Mouse (Mus musculus) MEL (cell line): ENCODE measurements at regions not wholly inside any gene's neighbourhood (a gene's known extent, or its start where the extent isn't known, plus 50 kb on each side); places are given as distances from the start of the nearest gene placed in this dataset.

Source experiments
- DNase-seq: peaks from one replicate; pipeline ENCODE4 v3.0.0; 2011; ENCODE audit warnings: low read depth, low spot score
- H3K27ac ChIP-seq: 2 replicates; pipeline ENCODE4 v1.5.1; 2012; ENCODE audit warnings: low read depth, mild to moderate bottlenecking, control low read depth, low read length, moderate library complexity; ENCODE audit not compliant: control insufficient read depth
- H3K27me3 ChIP-seq, 2 experiments: fragments of 150-350 bp in 1 of 2; sonication (generic) in 1 of 2; 2 replicates each; pipeline ENCODE4 v1.6.1; 2012; ENCODE audit warnings: low read length in 2 of 2, mild to moderate bottlenecking in 2 of 2, improper control_type of control experiment in 1 of 2, moderate library complexity in 1 of 2; ENCODE audit not compliant: insufficient read depth in 2 of 2, control insufficient read depth in 1 of 2
- H3K36me3 ChIP-seq, 2 experiments: 2 replicates each; pipeline ENCODE4 v1.6.1; 2012 to 2014; ENCODE audit warnings: low read length in 2 of 2, improper control_type of control experiment in 1 of 2, inconsistent platforms in 1 of 2, mild to moderate bottlenecking in 1 of 2; ENCODE audit not compliant: insufficient read depth in 2 of 2, control insufficient read depth in 1 of 2
- H3K4me1 ChIP-seq, 2 experiments: fragments of 150-350 bp in 1 of 2; sonication (generic) in 1 of 2; 2 replicates each; pipeline ENCODE4 v1.6.1; 2012; ENCODE audit warnings: low read length in 2 of 2, improper control_type of control experiment in 1 of 2, mild to moderate bottlenecking in 1 of 2; ENCODE audit not compliant: insufficient read depth in 2 of 2, control insufficient read depth in 1 of 2
- H3K4me3 ChIP-seq, 2 experiments: fragments of 150-350 bp in 1 of 2; sonication (generic) in 1 of 2; 2 replicates each; pipeline ENCODE4 v1.5.1; 2012; ENCODE audit warnings: low read depth in 2 of 2, low read length in 2 of 2, mild to moderate bottlenecking in 2 of 2, moderate library complexity in 2 of 2, control low read depth in 1 of 2, improper control_type of control experiment in 1 of 2; ENCODE audit not compliant: control insufficient read depth in 1 of 2, insufficient read depth in 1 of 2
- H3K79me2 ChIP-seq: 2 replicates; pipeline ENCODE4 v1.6.1; 2012; ENCODE audit warnings: mild to moderate bottlenecking, low read length, moderate library complexity; ENCODE audit not compliant: control insufficient read depth, poor library complexity, insufficient read depth
- H3K9ac ChIP-seq: 2 replicates; pipeline ENCODE4 v1.6.1; 2012; ENCODE audit warnings: low read depth, mild to moderate bottlenecking, control low read depth, low read length, moderate library complexity; ENCODE audit not compliant: control insufficient read depth, poor library complexity, severe bottlenecking
- H3K9me3 ChIP-seq: fragments of 150-350 bp; sonication (generic); replicated peaks from 2 replicates; pipeline ENCODE4 v1.6.1; 2012; ENCODE audit warnings: mild to moderate bottlenecking, low read length, improper control_type of control experiment, moderate library complexity; ENCODE audit not compliant: insufficient read depth
- CTCF ChIP-seq, 3 experiments: IDR thresholded peaks in 2 of 3; conservative IDR thresholded peaks in 1 of 3; 2 replicates each; pipeline ENCODE4 v1.5.1; 2011 to 2012; ENCODE audit warnings: low read length in 3 of 3, low read depth in 2 of 3, mild to moderate bottlenecking in 2 of 3, improper control_type of control experiment in 1 of 3, inconsistent platforms in 1 of 3, mixed read lengths in 1 of 3, moderate library complexity in 1 of 3; ENCODE audit not compliant: control insufficient read depth in 1 of 3, insufficient read depth in 1 of 3, poor library complexity in 1 of 3, severe bottlenecking in 1 of 3
- E2F4 ChIP-seq: IDR thresholded peaks from 2 replicates; pipeline ENCODE4 v1.6.1; 2011; ENCODE audit warnings: low read depth, low read length, improper control_type of control experiment, borderline replicate concordance
- ETS1 ChIP-seq: IDR thresholded peaks from 2 replicates; pipeline ENCODE4 v1.6.1; 2012; ENCODE audit warnings: low read depth, mild to moderate bottlenecking, inconsistent platforms, low read length, improper control_type of control experiment, moderate library complexity
- GABPA ChIP-seq: IDR thresholded peaks from 2 replicates; pipeline ENCODE4 v1.6.1; 2012; ENCODE audit warnings: low read depth, mild to moderate bottlenecking, inconsistent platforms, low read length, improper control_type of control experiment, moderate library complexity
- GATA1 ChIP-seq: IDR thresholded peaks from 2 replicates; pipeline ENCODE4 v1.6.1; 2011; ENCODE audit warnings: low read depth, low read length, improper control_type of control experiment
- HCFC1 ChIP-seq: IDR thresholded peaks from 2 replicates; pipeline ENCODE4 v1.6.1; 2012; ENCODE audit warnings: low read depth, mild to moderate bottlenecking, inconsistent platforms, low read length, improper control_type of control experiment, moderate library complexity
- JUND ChIP-seq: IDR thresholded peaks from 2 replicates; pipeline ENCODE4 v1.6.1; 2011; ENCODE audit warnings: low read depth, mild to moderate bottlenecking, improper control_type of control experiment, low read length
- MXI1 ChIP-seq: IDR thresholded peaks from 2 replicates; pipeline ENCODE4 v1.6.1; 2011; ENCODE audit warnings: mild to moderate bottlenecking, low read depth, low read length, improper control_type of control experiment
- MYB ChIP-seq: IDR thresholded peaks from 2 replicates; pipeline ENCODE4 v1.6.1; 2011; ENCODE audit warnings: mild to moderate bottlenecking, low read depth, low read length, improper control_type of control experiment
- NRF1 ChIP-seq: IDR thresholded peaks from 2 replicates; pipeline ENCODE4 v1.6.1; 2014; ENCODE audit warnings: low read depth, mild to moderate bottlenecking, inconsistent platforms, low read length, improper control_type of control experiment, moderate library complexity; ENCODE audit not compliant: poor library complexity, insufficient read depth, severe bottlenecking
- POLR2A ChIP-seq, 2 experiments: IDR thresholded peaks; 2 replicates each; pipeline ENCODE4 v1.6.1; 2011 to 2012; ENCODE audit warnings: low read length in 2 of 2, mild to moderate bottlenecking in 2 of 2, control low read depth in 1 of 2, improper control_type of control experiment in 1 of 2, low read depth in 1 of 2, moderate library complexity in 1 of 2; ENCODE audit not compliant: control insufficient read depth in 1 of 2, insufficient read depth in 1 of 2, poor library complexity in 1 of 2
- POLR2AphosphoS2 ChIP-seq: IDR thresholded peaks from 2 replicates; pipeline ENCODE4 v1.6.1; 2011; ENCODE audit warnings: low read length, improper control_type of control experiment
- POLR2AphosphoS5 ChIP-seq: IDR thresholded peaks from 2 replicates; pipeline ENCODE4 v1.6.1; 2012; ENCODE audit warnings: low read depth, borderline replicate concordance, mild to moderate bottlenecking, inconsistent platforms, low read length, moderate library complexity, mixed read lengths
- RAD21 ChIP-seq: IDR thresholded peaks from 2 replicates; pipeline ENCODE4 v1.6.1; 2011; ENCODE audit warnings: mild to moderate bottlenecking, low read depth, low read length, improper control_type of control experiment
- SMC3 ChIP-seq: IDR thresholded peaks from 2 replicates; pipeline ENCODE4 v1.6.1; 2011; ENCODE audit warnings: low read depth, low read length, improper control_type of control experiment
- TAL1 ChIP-seq: IDR thresholded peaks from 2 replicates; pipeline ENCODE4 v1.6.1; 2012; ENCODE audit warnings: mild to moderate bottlenecking, inconsistent platforms, low read length, moderate library complexity, mixed read lengths
- TBP ChIP-seq: IDR thresholded peaks from 2 replicates; pipeline ENCODE4 v1.8.0; 2011; ENCODE audit warnings: low read depth, low read length, improper control_type of control experiment
- TCF12 ChIP-seq: IDR thresholded peaks from 2 replicates; pipeline ENCODE4 v1.6.1; 2014; ENCODE audit warnings: low read depth, mild to moderate bottlenecking, inconsistent platforms, low read length, improper control_type of control experiment, moderate library complexity
- UBTF ChIP-seq: IDR thresholded peaks from 2 replicates; pipeline ENCODE4 v1.6.1; 2012; ENCODE audit warnings: low read depth, mild to moderate bottlenecking, inconsistent platforms, low read length, improper control_type of control experiment, moderate library complexity, borderline replicate concordance; ENCODE audit not compliant: insufficient read depth
- USF2 ChIP-seq, 2 experiments: IDR thresholded peaks; 2 replicates each; pipeline ENCODE4 v1.6.1; 2011 to 2012; ENCODE audit warnings: improper control_type of control experiment in 2 of 2, low read length in 2 of 2, borderline replicate concordance in 1 of 2, inconsistent platforms in 1 of 2, low read depth in 1 of 2, mild to moderate bottlenecking in 1 of 2; ENCODE audit not compliant: insufficient read depth in 1 of 2

- Histone ChIP-seq H3K4me1 (no peaks in the 10 kb centered on the region), H3K79me2 (no peaks in the 10 kb centered on the region), H3K27ac (no peak overlapping the region), H3K4me3 (no peak overlapping the region), H3K9ac (no peak overlapping the region), H3K36me3 (no peaks in the 10 kb centered on the region), H3K27me3 (no peaks in the 10 kb centered on the region), H3K9me3 (no peaks in the 10 kb centered on the region)
- TF ChIP-seq NRF1 (no peak), TAL1 (no peak), POLR2AphosphoS5 (no peak), RAD21 (no peak)
- DNase-seq = no peak
Observed at GRCm38 (mm10) chr2:178990959-178991358, 451.3 kb upstream of the Cdh4 start.

GRCm38 (mm10) chr2:178992334-178993116, 449.7 kb upstream of the Cdh4 start:
- Histone ChIP-seq H3K36me3 (no peaks in the 10 kb centered on the region), H3K27me3 (no peaks in the 10 kb centered on the region), H3K4me3 (no peak overlapping the region), H3K79me2 (no peaks in the 10 kb centered on the region), H3K9me3 (no peaks in the 10 kb centered on the region)
- TF ChIP-seq TCF12 (no peak), POLR2AphosphoS5 (no peak), ETS1 (no peak), SMC3 (no peak), TBP (no peak), POLR2AphosphoS2 (no peak), UBTF (no peak), USF2 (IDR thresholded peaks at IDR 0.05; ENCODE audit: borderline replicate concordance in 1 of 2, insufficient read depth in 1 of 2, low read depth in 1 of 2, low read length in 2 of 2) (no peak), CTCF (IDR thresholded peaks at IDR 0.05 in 2 of 3, conservative IDR thresholded peaks at IDR 0.05 in 1 of 3; ENCODE audit: control insufficient read depth in 1 of 3, insufficient read depth in 1 of 3, low read depth in 2 of 3, low read length in 3 of 3, poor library complexity in 1 of 3, severe bottlenecking in 1 of 3) (no peak), MYB (no peak)
- TF ChIP-seq, all 39 proteins: peak for 0
- no peak for DNase-seq
- H3K27ac ChIP-seq = no peak overlapping the region
- H3K9ac ChIP-seq = no peak overlapping the region
- H3K4me1 ChIP-seq = no peaks in the 10 kb centered on the region

GRCm38 (mm10) chr2:178997921-178998320, 444.3 kb upstream of the Cdh4 start:
- no peaks in the 10 kb centered on the region for H3K36me3 ChIP-seq
- TF ChIP-seq RAD21 (no peak), GATA1 (no peak), HCFC1 (no peak), TCF12 (no peak), POLR2A (IDR thresholded peaks at IDR 0.05; ENCODE audit: control insufficient read depth in 1 of 2, insufficient read depth in 1 of 2, low read depth in 1 of 2, low read length in 2 of 2, poor library complexity in 1 of 2) (no peak), E2F4 (no peak), CTCF (IDR thresholded peaks at IDR 0.05 in 2 of 3, conservative IDR thresholded peaks at IDR 0.05 in 1 of 3; ENCODE audit: control insufficient read depth in 1 of 3, insufficient read depth in 1 of 3, low read depth in 2 of 3, low read length in 3 of 3, poor library complexity in 1 of 3, severe bottlenecking in 1 of 3) (no peak), JUND (no peak), MXI1 (no peak), GABPA (no peak)
- no peak overlapping the region for H3K9ac ChIP-seq
- H3K4me1 ChIP-seq = no peaks in the 10 kb centered on the region
- no peak for DNase-seq
- no peaks in the 10 kb centered on the region for H3K27me3 ChIP-seq
- H3K9me3 ChIP-seq = no peaks in the 10 kb centered on the region
- no peak overlapping the region for H3K27ac ChIP-seq
- H3K4me3 ChIP-seq = no peak overlapping the region
- no peaks in the 10 kb centered on the region for H3K79me2 ChIP-seq
